Mouse (Mus musculus): ENCODE data around the gene Baiap2. TPM values are rescaled to one million over a fixed set of nuclear protein-coding genes. Genes with fewer than 3 reads are reported as not detected.

The Baiap2 gene
- polyA plus RNA-seq, 1 experiment from 2014 or later: 11.0 TPM

DNA sequence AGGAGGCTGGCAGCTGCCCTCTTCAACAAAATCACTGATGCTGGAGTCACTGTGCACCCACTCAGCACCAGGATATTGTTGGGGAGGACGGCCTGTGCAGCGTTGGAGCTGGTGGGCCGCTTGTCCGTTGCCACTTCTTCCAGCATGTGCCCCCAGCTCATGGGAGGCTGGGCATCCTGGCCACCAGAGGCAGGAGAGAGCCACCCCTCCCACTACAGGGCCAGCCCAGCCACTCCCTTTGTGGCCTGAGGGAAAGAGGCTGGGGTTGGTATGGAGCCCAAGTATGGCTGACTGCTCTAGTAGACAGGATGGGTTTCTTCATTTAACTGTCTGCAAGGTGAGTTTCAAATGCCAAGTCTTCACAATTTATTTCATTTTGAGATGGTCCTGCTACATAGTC is 72.2 kb downstream of the Baiap2 start:
- WGBS: 93% methylated on average over 4 of the region's 4 CpGs
- Histone ChIP-seq H3K36me3 (no peaks in the 10 kb centered on the region), H3K27ac (no peak overlapping the region), H3K9ac (no peak overlapping the region), H3K4me2 (no peak overlapping the region), H3K4me1 (replicated peaks) (peaks cover 32% of the 10 kb centered on the region), H3K9me3 (replicated peaks) (no peaks in the 10 kb centered on the region), H3K27me3 (peaks cover 24% of the 10 kb centered on the region), H3K4me3 (no peak overlapping the region)
- ATAC-seq (replicated peaks; ENCODE audit: insufficient number of reproducible peaks, insufficient read depth, low FRiP score, low read depth): no peak

DNA sequence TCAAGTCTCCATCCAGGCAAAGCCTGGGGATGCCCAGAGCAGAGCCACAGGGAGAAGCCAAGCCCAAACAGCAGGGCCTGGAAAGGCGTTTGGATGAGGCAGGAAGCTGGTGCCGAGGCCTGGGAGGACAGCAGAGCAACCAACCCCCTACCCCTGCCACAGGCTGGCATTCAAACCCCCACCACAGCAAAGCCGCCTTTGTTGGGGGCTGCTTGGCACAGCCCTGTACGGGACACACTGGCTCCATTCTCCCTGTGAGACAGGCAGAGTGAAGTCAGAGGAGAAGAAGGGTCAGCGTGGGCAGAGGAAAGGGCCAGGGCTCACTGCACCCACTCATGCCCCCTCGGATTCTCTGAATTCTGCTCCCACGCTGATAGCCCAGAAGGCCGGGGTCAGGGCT is 74.4 kb downstream of the Baiap2 start:
- peaks cover 3% of the 10 kb centered on the region; the same call in 1 of the 2 replicates for H3K27me3 ChIP-seq
- no peaks in the 10 kb centered on the region for H3K36me3 ChIP-seq
- 77% methylated on average over 8 of the region's 8 CpGs for WGBS
- H3K4me3 ChIP-seq: no peak overlapping the region
- ATAC-seq (replicated peaks; ENCODE audit: insufficient number of reproducible peaks, insufficient read depth, low FRiP score, low read depth): no peak
- H3K4me2 ChIP-seq: no peak overlapping the region
- no peak overlapping the region for H3K27ac ChIP-seq
- no peaks in the 10 kb centered on the region for H3K9me3 ChIP-seq (replicated peaks)
- H3K4me1 ChIP-seq (replicated peaks): peaks cover 26% of the 10 kb centered on the region
- no peak overlapping the region for H3K9ac ChIP-seq

DNA sequence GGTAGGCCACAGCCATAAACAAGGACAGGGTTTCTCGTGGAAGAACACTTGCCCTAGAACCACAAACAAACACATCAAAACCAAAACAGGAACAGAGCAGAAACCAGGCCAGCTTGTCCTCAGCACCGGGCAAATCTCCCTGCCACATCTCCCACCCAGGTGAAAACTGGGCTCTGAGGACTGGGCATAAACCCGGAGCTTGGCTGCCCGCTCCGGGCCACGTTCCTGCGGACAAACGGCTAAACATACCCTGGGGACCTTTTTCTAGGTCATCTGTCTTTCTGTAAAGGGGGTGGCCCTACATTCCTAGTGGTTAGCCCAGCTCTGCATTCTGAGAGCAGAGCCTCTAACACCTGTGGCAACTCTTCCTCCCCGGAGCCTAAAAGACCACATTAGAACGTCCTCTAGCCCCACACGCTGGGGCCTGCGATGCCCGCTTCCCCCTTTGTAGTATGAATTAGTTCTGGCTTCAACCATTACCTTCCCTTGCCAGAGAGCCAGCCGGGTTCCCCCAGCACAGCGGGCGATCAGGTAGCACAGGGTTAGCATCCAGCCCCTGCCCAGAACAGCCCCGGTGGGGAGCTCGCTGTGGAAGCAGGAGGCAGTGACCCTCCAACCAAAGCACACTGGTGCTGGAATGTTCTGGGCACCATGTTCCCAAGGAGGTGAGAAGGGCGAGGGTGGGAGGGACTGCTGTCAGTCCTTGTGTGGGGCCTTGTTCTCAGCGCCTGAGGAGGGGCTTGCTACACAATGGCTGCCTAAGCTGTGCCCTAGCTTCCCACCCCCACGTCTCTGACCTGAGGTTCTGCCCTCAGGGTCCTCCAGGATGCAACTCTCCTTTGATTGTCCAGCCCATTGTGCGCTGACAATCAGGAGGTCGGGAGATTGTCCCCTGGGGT is 77.2 kb downstream of the Baiap2 start:
- Histone ChIP-seq H3K9ac (no peak overlapping the region), H3K4me3 (no peak overlapping the region), H3K27me3 (no peaks in the 10 kb centered on the region; the same call in 1 of the 2 replicates), H3K9me3 (replicated peaks) (no peaks in the 10 kb centered on the region), H3K4me2 (no peak overlapping the region), H3K4me1 (replicated peaks) (peaks cover 10% of the 10 kb centered on the region), H3K36me3 (no peaks in the 10 kb centered on the region), H3K27ac (no peak overlapping the region)
- no peak for ATAC-seq (replicated peaks; ENCODE audit: insufficient number of reproducible peaks, insufficient read depth, low FRiP score, low read depth)
- 74% methylated on average over 23 of the region's 23 CpGs for WGBS

DNA sequence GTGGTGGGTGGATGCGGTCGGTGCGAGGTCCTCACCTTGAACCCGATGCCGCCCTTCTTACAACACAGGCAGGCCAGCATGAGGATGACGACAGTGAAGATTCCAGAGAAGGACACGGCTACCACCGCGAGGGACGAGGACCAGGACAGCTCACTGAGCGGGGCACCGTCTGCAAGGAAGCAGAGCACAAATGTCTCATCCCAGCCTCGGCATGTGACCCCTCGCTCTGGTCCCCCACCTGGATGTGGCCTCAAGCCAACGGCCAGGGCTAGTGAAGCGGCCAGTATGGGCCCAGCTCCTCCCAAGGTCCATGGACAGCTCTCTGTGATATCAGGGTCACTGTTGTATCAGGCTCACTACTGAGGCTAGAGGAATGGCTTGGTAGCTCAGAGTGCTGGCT is 78.8 kb downstream of the Baiap2 start:
- Histone ChIP-seq H3K4me2 (no peak overlapping the region), H3K4me1 (replicated peaks) (0 out of 2 replicates have a peak, but pooled peaks cover 2% of the 10 kb centered on the region), H3K9me3 (replicated peaks) (no peaks in the 10 kb centered on the region), H3K27me3 (no peaks in the 10 kb centered on the region; the same call in 1 of the 2 replicates), H3K27ac (no peak overlapping the region), H3K36me3 (no peaks in the 10 kb centered on the region), H3K9ac (no peak overlapping the region), H3K4me3 (no peak overlapping the region)
- no peak for ATAC-seq (replicated peaks; ENCODE audit: insufficient number of reproducible peaks, insufficient read depth, low FRiP score, low read depth)
- WGBS: 91% methylated on average over 16 of the region's 16 CpGs

DNA sequence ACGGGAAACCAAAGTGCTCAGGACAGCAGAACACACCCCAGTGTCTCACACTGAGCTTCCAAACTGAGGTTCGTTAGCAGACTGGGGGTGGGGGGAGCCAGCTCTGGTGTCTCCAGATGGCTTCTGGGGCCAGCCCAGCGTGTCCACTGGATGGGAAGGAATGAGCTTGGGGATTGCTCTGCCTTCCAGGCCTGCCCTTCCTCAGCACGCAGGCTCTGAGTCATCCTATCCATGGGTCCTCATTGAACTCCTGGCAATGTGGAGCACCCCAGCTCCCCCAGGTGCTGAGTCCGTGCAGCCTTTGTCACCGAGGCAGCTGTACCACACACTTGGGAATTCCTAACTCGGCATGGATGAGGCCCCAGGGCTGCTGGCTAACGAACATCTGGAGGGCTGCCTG is 79.7 kb downstream of the Baiap2 start:
- H3K27me3 ChIP-seq: no peaks in the 10 kb centered on the region; the same call in 1 of the 2 replicates
- 0 out of 2 replicates have a peak, but pooled peaks cover 2% of the 10 kb centered on the region for H3K4me1 ChIP-seq (replicated peaks)
- no peak overlapping the region for H3K9ac ChIP-seq
- WGBS: 56% methylated on average over 8 of the region's 8 CpGs
- no peak overlapping the region for H3K27ac ChIP-seq
- no peaks in the 10 kb centered on the region for H3K36me3 ChIP-seq
- no peak for ATAC-seq (replicated peaks; ENCODE audit: insufficient number of reproducible peaks, insufficient read depth, low FRiP score, low read depth)
- H3K9me3 ChIP-seq (replicated peaks): no peaks in the 10 kb centered on the region
- H3K4me2 ChIP-seq: no peak overlapping the region
- H3K4me3 ChIP-seq: no peak overlapping the region

DNA sequence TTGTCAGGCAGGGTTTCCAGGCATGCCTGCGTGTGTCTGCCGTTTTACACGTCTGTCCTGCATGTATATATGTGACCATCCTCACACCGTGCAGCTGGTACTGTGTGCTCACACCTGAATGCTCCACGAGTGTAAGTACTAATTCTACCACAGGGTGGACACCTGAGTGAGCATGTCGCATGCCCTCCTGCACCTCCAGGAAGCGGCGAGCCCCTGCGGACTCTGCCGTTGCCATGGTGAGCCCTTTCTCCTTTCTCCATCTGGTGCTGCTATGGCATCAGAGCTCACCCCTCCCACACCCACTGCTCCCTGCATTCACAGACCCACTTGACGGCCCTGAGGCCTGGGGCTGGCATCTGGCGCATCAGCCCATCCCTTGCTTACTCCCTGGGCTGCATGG is 80.3 kb downstream of the Baiap2 start:
- H3K9ac ChIP-seq: no peak overlapping the region
- H3K36me3 ChIP-seq: no peaks in the 10 kb centered on the region
- 70% methylated on average over 12 of the region's 12 CpGs for WGBS
- ATAC-seq (replicated peaks; ENCODE audit: insufficient number of reproducible peaks, insufficient read depth, low FRiP score, low read depth): no peak
- no peak overlapping the region for H3K4me3 ChIP-seq
- no peaks in the 10 kb centered on the region; the same call in 1 of the 2 replicates for H3K27me3 ChIP-seq
- H3K4me2 ChIP-seq: no peak overlapping the region
- no peak overlapping the region for H3K27ac ChIP-seq
- no peaks in the 10 kb centered on the region for H3K9me3 ChIP-seq (replicated peaks)
- H3K4me1 ChIP-seq (replicated peaks): 0 out of 2 replicates have a peak, but pooled peaks cover 2% of the 10 kb centered on the region

DNA sequence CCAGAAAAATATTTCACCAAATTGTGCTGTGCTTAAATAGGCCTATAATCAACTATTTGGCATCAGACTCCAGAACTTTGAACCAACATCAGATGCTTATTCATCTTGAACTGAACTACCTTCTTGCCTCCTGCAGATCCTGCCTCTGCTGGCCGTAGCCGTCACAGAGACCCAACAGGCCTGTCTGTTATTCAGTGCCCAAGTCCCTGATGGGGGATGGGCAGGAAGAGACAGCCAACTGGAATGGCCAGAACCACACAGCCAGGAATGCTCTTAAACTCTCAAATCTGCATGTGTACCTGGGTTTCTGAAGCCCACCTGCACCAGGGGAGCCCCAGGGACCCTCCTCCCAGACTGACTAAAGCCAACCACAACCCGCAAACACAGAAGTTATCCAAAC is 84.4 kb downstream of the Baiap2 start:
- H3K27me3 ChIP-seq: no peaks in the 10 kb centered on the region
- H3K4me3 ChIP-seq: no peak overlapping the region
- no peak for ATAC-seq (replicated peaks; ENCODE audit: insufficient number of reproducible peaks, insufficient read depth, low FRiP score, low read depth)
- no peak overlapping the region for H3K9ac ChIP-seq
- 87% methylated on average over 3 of the region's 3 CpGs for WGBS
- no peak overlapping the region for H3K27ac ChIP-seq
- H3K4me2 ChIP-seq: no peak overlapping the region
- H3K9me3 ChIP-seq (replicated peaks): no peaks in the 10 kb centered on the region
- H3K36me3 ChIP-seq: no peaks in the 10 kb centered on the region
- peaks cover 8% of the 10 kb centered on the region; the same call in 1 of the 2 replicates for H3K4me1 ChIP-seq (replicated peaks)

DNA sequence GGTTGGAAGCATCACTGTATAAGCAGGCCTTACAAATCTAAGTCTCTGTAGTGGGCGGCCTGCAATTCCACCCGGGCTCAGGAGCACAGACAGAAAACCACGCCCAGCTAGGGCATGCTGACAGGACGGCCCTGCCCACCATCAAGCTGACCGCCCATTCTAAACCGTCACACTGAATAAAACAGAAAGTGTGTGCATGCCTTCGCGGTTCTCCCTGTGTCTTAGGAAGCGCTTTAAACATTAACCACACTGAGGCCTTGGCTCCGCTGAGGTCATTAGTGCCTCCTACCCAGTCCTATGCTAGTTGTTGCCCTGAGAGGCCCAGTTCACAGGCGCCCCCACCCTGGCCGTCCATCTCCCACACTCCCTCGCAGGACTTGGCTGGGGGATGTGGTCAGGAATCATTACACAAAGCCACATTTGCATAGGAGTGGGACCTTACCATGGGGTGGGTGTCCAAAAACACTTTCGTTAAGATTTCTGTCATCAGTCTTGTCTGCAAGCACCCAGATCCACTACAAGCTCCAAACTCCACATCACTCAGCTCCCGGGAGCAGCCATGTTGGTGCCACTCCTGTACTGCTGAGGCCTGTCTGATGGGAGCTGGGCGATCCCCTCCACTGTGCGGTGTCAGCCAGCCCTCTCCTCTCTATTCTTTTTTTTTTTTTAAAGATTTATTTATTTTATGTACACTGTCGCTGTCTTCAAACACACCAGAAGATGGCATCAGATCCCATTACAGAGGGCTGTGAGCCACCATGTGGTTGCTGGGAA is 85.9 kb downstream of the Baiap2 start:
- no peaks in the 10 kb centered on the region for H3K9me3 ChIP-seq (replicated peaks)
- H3K27ac ChIP-seq: no peak overlapping the region
- 66% methylated on average over 18 of the region's 18 CpGs for WGBS
- no peak overlapping the region for H3K4me2 ChIP-seq
- no peaks in the 10 kb centered on the region for H3K36me3 ChIP-seq
- no peak for ATAC-seq (replicated peaks; ENCODE audit: insufficient number of reproducible peaks, insufficient read depth, low FRiP score, low read depth)
- H3K4me1 ChIP-seq (replicated peaks): peaks cover 8% of the 10 kb centered on the region; the same call in 1 of the 2 replicates
- no peak overlapping the region for H3K4me3 ChIP-seq
- H3K27me3 ChIP-seq: no peaks in the 10 kb centered on the region
- no peak overlapping the region for H3K9ac ChIP-seq

DNA sequence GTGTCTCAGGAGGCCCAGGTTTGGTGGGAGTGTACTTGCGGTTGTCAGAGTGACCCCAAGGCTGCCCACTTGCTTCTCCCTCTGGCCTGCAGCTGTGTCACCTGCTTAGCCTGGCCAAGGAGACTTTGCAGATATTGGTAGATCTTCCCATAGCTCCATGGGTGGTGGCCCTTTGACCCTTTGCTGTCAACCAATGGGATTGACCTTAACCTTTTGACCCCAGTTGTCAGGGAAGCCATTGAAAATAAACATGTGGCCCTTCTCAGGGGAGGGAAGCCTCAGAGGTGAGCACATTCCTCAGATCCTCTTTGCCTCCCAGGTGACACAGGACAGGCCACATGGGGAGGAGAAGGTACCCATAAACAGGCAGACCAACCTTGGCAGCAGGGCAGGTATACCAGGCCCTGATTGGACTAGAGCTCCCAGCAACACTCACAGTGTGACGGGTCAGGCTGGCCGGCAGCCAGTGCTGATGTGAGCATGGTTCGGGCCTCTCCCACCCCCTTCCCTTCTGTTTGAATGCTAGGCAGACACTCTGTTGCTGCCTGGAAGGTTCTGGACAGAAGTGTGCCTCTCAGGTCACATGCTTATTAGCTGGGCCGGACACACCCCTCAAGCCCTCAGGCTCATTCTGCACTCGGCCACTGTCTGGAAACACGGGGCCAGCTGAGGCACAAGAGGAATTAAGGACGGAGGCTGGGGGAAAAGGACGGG is 87.0 kb downstream of the Baiap2 start:
- 48% methylated on average over 9 of the region's 9 CpGs for WGBS
- Histone ChIP-seq H3K27ac (no peak overlapping the region), H3K27me3 (no peaks in the 10 kb centered on the region), H3K4me2 (no peak overlapping the region), H3K9ac (no peak overlapping the region), H3K4me3 (no peak overlapping the region), H3K36me3 (no peaks in the 10 kb centered on the region), H3K4me1 (replicated peaks) (peaks cover 8% of the 10 kb centered on the region; the same call in 1 of the 2 replicates), H3K9me3 (replicated peaks) (no peaks in the 10 kb centered on the region)
- ATAC-seq (replicated peaks; ENCODE audit: insufficient number of reproducible peaks, insufficient read depth, low FRiP score, low read depth): no peak

DNA sequence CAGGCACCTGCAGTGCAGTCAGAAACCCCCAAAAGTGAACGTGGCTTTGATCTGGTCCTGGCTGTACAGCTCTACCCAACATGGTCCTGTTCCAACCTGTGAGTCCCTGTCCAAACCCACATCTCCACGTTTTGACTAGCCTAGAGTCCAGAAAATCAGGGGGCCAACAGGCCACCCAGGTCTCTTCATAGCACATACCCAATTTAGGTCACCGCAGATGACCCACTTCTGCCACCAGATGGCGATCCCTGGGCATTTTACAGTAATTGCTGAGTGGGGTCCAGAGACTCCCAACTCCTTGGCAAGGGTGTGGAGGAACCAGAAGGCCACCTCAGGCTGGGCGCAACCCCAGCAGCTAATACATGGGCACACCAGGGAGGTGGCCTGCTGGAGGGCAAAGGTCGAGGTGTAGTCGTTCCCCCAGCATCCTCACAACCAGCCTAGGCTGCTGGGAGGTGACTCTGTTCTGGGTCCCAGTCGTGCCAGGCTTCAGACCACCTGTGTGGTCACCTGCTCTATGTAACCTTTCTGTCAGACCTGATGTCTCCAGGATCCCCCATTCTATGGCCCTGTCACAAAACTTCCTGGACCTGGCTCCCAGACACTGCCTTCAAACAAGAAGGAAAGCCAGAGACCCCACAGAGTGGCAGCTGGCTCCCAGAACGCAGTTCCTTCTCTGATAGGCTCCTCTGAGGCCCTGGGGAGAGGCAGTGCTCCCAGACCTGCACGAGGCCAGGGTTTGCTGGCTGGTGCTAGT is 87.8 kb downstream of the Baiap2 start:
- Histone ChIP-seq H3K4me3 (no peak overlapping the region), H3K9ac (no peak overlapping the region), H3K4me1 (replicated peaks) (peaks cover 8% of the 10 kb centered on the region; the same call in 1 of the 2 replicates), H3K4me2 (no peak overlapping the region), H3K36me3 (no peaks in the 10 kb centered on the region), H3K9me3 (replicated peaks) (no peaks in the 10 kb centered on the region), H3K27ac (no peak overlapping the region), H3K27me3 (no peaks in the 10 kb centered on the region)
- 38% methylated on average over 10 of the region's 10 CpGs for WGBS
- peak; percentile 11; the same call in 1 of the 2 replicates for ATAC-seq (replicated peaks; ENCODE audit: insufficient number of reproducible peaks, insufficient read depth, low FRiP score, low read depth)

Measured in heart, embryonic 15.5 days (tissue).